Mouse (Mus musculus): ENCODE data around the gene Prkca.

DNA sequence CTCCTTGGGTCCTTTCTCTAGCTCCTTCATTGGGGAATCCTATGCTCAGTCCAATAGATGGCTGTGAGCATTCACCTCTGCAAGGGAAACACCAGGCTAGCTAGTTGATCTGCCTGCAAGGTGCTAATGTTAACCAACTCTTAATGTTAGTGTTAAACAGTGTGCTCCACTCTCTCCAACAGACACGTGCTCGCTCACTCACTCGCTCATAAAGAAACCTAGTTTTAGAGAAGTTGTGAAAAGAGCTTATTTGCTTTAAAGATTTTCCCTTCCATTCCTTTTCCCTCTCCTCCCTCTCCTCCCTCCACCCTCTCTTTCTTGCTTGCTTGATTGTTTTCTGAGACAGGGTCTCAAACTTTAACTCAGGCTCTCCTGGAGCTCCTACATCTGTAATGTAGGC, 266.2 kb downstream of the Prkca start:
- TF ChIP-seq CTCF (IDR thresholded peaks at IDR 0.05; ENCODE audit: control insufficient read depth, insufficient read depth, insufficient read length) (no peak), MYOD1 (IDR thresholded peaks at IDR 0.05; ENCODE audit: control insufficient read depth, insufficient read length, low read depth) (no peak), MYOG (IDR thresholded peaks at IDR 0.05; ENCODE audit: control insufficient read depth, extremely low read depth, insufficient read length) (no peak), MAX (IDR thresholded peaks at IDR 0.05) (no peak), USF1 (IDR thresholded peaks at IDR 0.05; ENCODE audit: low read depth) (no peak), FOSL1 (IDR thresholded peaks at IDR 0.05; ENCODE audit: insufficient read depth, low read length, poor library complexity, severe bottlenecking) (no peak)
